Mouse (Mus musculus) liver, adult 2 months (tissue): ENCODE data around the gene Atp6v0b.

Experiments
- CTCF ChIP-seq: fragments of 200-500 bp; IDR thresholded peaks from 2 replicates; pipeline ENCODE4 v1.5.1; 2011; ENCODE audit warnings: low read depth, low read length, control low read depth
- POLR2A ChIP-seq: fragments of 200-500 bp; IDR thresholded peaks from 2 replicates; pipeline ENCODE4 v1.6.1; 2011; ENCODE audit warnings: low read length, control low read depth; ENCODE audit not compliant: insufficient read depth; ENCODE audit errors: extremely low read depth

DNA sequence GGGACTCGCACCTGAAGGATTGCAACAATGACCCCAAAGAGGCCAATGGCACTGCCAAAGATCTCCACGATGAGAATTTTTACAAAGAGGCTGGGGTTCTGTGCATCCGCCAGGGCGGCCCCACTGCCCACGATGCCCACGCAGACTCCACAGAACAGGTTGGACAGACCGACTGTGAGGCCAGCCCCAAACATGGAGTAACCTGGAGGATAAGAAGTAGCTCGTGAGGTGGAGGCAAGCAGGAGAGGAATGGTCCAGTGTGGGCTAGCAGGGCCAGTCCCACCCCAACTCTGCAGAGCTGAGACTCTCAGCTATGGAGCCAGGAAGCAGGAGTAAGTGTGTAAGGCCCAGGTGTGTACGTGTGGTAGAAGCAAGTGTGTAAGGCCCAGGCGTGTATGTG is 2.0 kb downstream of the Atp6v0b start:
- TF ChIP-seq CTCF (no peak), POLR2A (no peak)
